ENCODE assay signal across 14 mouse cellular contexts in genomic region chr12:114981476-114982136, GRCm38 (mm10).
A peak's percentile ranks its signal among the peaks of the same experiment; 100 is the strongest.
DNase-seq lines count a peak whose midpoint lies in the region; ATAC-seq and TF ChIP-seq lines count a peak whose summit lies in the region.
"Had no signal": no experiment of that assay in that cellular context is flagged by ENCODE, and none has a peak within 500 bp of the region (broad histone marks: within the 10 kb centered on the region; RNA-seq: fewer than 3 reads in every experiment).

No protein-coding gene starts in this region.

- H3K4me3 ChIP-seq in forebrain, postnatal 0 days (ENCODE audit: low read depth, low read length), result no peak overlapping the region
- H3K4me3 ChIP-seq: heart, embryonic 13.5 days had no signal

- no peak overlapping the region for H3K4me2 ChIP-seq in forebrain, postnatal 0 days (ENCODE audit: low read depth)
- H3K4me2 ChIP-seq: heart, embryonic 13.5 days had no signal

- intact Hi-C loops in heart, postnatal 36 days (cut with DNase I), result no loop called here

- H3K9me3 ChIP-seq in forebrain, postnatal 0 days (ENCODE audit: low read length), result 0 out of 2 replicates have a peak, but pooled peaks cover 7% of the 10 kb centered on the region

- H3K27me3 ChIP-seq in forebrain, postnatal 0 days (ENCODE audit: insufficient read depth, low read length), result no peaks in the 10 kb centered on the region
- H3K27me3 ChIP-seq: heart, embryonic 13.5 days had no signal

- H3K9ac ChIP-seq in forebrain, postnatal 0 days, result no peak overlapping the region
- H3K9ac ChIP-seq: heart, embryonic 13.5 days had no signal

- H3K36me3 ChIP-seq in forebrain, postnatal 0 days (ENCODE audit: insufficient read depth), result no peaks in the 10 kb centered on the region
- H3K36me3 ChIP-seq: heart, embryonic 13.5 days had no signal

- H3K27ac ChIP-seq in forebrain, postnatal 0 days (ENCODE audit: low read depth, low read length), result no peak overlapping the region
- H3K27ac ChIP-seq: heart, embryonic 13.5 days had no signal

- H3K4me1 ChIP-seq in forebrain, postnatal 0 days (ENCODE audit: insufficient read depth), result no peaks in the 10 kb centered on the region
- H3K4me1 ChIP-seq: heart, embryonic 13.5 days had no signal

- TF ChIP-seq CTCF in forebrain, postnatal 0 days (IDR thresholded peaks at IDR 0.05; ENCODE audit: low read depth), result no peak

- peak; percentile 56 for DNase-seq in 416B (ENCODE audit: low read depth)
- peak; percentile 70 for DNase-seq in CD4-positive helper T cell, adult 2 months (ENCODE audit: low read depth, low spot score)
- DNase-seq in adrenal gland, postnatal 14 days, result peak; percentile 32
- peak; percentile 80 for DNase-seq in naive thymus-derived CD4-positive, alpha-beta T cell, adult 2 months (ENCODE audit: low read depth)
- DNase-seq in urinary bladder, postnatal 36 days (ENCODE audit: low spot score in 2 of 2), result no peak
- DNase-seq in heart, postnatal 36 days, result no peak
- no peak for DNase-seq in forebrain, postnatal 0 days
- no peak for DNase-seq in cerebellum, adult 11-12 months
- DNase-seq: cerebellum, adult 18-20 months; layer of hippocampus, adult 9-11 months; left cerebral cortex, postnatal 4 days; lung, postnatal 10 days had no signal

- WGBS in forebrain, postnatal 0 days, result 83% methylated on average over 5 of the region's 5 CpGs

- ATAC-seq in forebrain, postnatal 0 days, result no peak
- ATAC-seq: intestine, embryonic 16.5 days had no signal

Comparison
In these comparisons a context has a peak if more than half of its experiments do, and no peak if none do; other contexts are left out.
1. DNase-seq: peak in 416B (single experiment), CD4-positive helper T cell, adult 2 months (single experiment), adrenal gland, postnatal 14 days (single experiment) and naive thymus-derived CD4-positive, alpha-beta T cell, adult 2 months (single experiment); none in urinary bladder, postnatal 36 days (0 of 2), heart, postnatal 36 days (0 of 2), forebrain, postnatal 0 days (single experiment) and cerebellum, adult 11-12 months (single experiment).